Mouse (Mus musculus): ENCODE results near the gene Mapt.

DNA sequence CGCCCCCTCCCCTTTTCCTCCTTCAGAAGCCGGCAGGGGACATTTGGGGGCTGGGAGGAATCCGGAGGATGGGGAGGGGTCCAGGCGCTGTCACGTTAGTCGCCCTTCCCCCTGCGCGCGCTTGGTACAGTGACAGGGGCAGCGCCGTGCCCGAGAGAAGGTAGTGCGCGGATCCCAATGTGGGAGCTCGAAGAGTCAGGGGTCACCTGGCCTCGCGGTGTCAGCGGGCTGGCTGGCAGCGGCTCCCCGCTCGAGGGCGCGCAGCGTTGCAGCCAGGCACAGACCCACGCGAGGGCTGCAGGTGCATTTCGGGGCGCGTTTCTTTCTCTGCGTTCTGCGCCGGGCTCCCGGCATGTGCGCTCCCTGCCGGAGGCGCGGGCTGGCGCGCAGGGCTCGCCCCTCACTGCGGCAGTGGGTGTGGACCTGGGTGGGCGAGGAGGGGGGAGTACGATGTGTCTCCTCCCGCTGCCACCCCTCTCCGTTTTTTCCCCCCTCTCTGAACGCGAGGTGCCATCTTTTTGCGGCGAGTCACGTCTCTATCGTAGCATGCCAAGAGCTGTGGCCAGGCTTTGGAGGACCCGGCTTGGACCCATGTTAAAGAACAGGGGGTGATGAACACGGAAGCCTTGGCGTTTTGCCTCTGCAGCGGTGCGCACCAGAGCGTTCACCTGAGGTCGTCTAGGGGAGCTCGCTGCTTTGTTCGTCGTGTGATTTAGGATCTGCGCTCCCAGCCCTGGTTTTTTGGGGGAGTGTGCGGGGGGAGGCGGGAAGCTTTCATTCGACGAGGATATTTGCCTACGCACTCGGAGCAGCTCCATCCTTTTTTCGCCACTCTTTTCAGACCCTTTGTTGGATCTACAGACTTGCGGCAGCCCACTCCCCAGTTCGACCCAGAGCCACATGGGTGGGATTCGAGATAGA lies 1.2 kb downstream of the Mapt start:
- no peak for TF ChIP-seq EP300 (IDR thresholded peaks at IDR 0.05; ENCODE audit: insufficient read depth, low read depth, low read length)
- TF ChIP-seq POLR2A (IDR thresholded peaks at IDR 0.05; ENCODE audit: insufficient read depth, low read depth, low read length), result no peak
- peak; percentile 30 for TF ChIP-seq CTCF (IDR thresholded peaks at IDR 0.05)
